Mouse (Mus musculus): ENCODE results near the gene Arhgap45. TPM values are rescaled to one million over a fixed set of nuclear protein-coding genes. Genes with fewer than 3 reads are reported as not detected.

Gene Arhgap45
- polyA plus RNA-seq (2016; fragmentation: Nextera tagmentation; extraction: Ambion mirVana), result 12.5 and 12.6 TPM in 2 replicates

- 65% methylated on average over 11 of the region's 11 CpGs for WGBS
Measured at GRCm38 (mm10) chr10:80016511-80016910, at the start of gene Arhgap45. Arhgap45 (plus strand) TSS chr10:80016653.

GRCm38 (mm10) chr10:79966886-79967400 is 49.5 kb upstream of the Arhgap45 start:
- Histone ChIP-seq H3K4me3 (replicated peaks) (no peak overlapping the region), H3K27me3 (peaks cover 30% of the 10 kb centered on the region), H3K27ac (no peak overlapping the region), H3K4me2 (no peak overlapping the region), H3K36me3 (peaks cover 70% of the 10 kb centered on the region), H3K4me1 (replicated peaks) (peaks cover 14% of the 10 kb centered on the region), H3K9ac (replicated peaks) (no peak overlapping the region), H3K9me3 (no peaks in the 10 kb centered on the region)
- WGBS, result 90% methylated on average over 5 of the region's 5 CpGs
- no peak for ATAC-seq (ENCODE audit: insufficient number of reproducible peaks, insufficient read depth, low FRiP score, low TSS enrichment, low read depth)

More at GRCm38 (mm10) chr10:80016511-80016910, at the start of gene Arhgap45:
- no peak within 1 kb of the TSS for H3K4me3 ChIP-seq (replicated peaks)
- no peak within 1 kb of the TSS for H3K4me2 ChIP-seq
- no peak for ATAC-seq (ENCODE audit: insufficient number of reproducible peaks, insufficient read depth, low FRiP score, low TSS enrichment, low read depth)
- no peaks in the 10 kb centered on the region for H3K36me3 ChIP-seq
- no peaks in the 10 kb centered on the region for H3K9me3 ChIP-seq
- no peak within 1 kb of the TSS; the same call in 1 of the 2 replicates for H3K9ac ChIP-seq (replicated peaks)
- peaks cover 68% of the 10 kb centered on the region for H3K27me3 ChIP-seq
- peaks cover 21% of the 10 kb centered on the region for H3K4me1 ChIP-seq (replicated peaks)
- no peak within 1 kb of the TSS for H3K27ac ChIP-seq

GRCm38 (mm10) chr10:79968181-79968580 is 48.3 kb upstream of the Arhgap45 start:
- no peak overlapping the region for H3K4me3 ChIP-seq (replicated peaks)
- H3K4me2 ChIP-seq, result no peak overlapping the region
- H3K4me1 ChIP-seq (replicated peaks), result peaks cover 14% of the 10 kb centered on the region
- H3K27ac ChIP-seq, result no peak overlapping the region
- ATAC-seq (ENCODE audit: insufficient number of reproducible peaks, insufficient read depth, low FRiP score, low TSS enrichment, low read depth), result no peak
- no peak overlapping the region for H3K9ac ChIP-seq (replicated peaks)
- no peaks in the 10 kb centered on the region for H3K9me3 ChIP-seq
- H3K36me3 ChIP-seq, result peaks cover 58% of the 10 kb centered on the region
- peaks cover 41% of the 10 kb centered on the region for H3K27me3 ChIP-seq
- WGBS, result 97% methylated on average over 1 of the region's 1 CpGs

GRCm38 (mm10) chr10:79969124-79969568 is 47.3 kb upstream of the Arhgap45 start:
- peaks cover 14% of the 10 kb centered on the region for H3K4me1 ChIP-seq (replicated peaks)
- peaks cover 49% of the 10 kb centered on the region for H3K27me3 ChIP-seq
- ATAC-seq (ENCODE audit: insufficient number of reproducible peaks, insufficient read depth, low FRiP score, low TSS enrichment, low read depth), result no peak
- peaks cover 54% of the 10 kb centered on the region for H3K36me3 ChIP-seq
- WGBS, result 16% methylated on average over 3 of the region's 3 CpGs
- H3K4me3 ChIP-seq (replicated peaks), result no peak overlapping the region
- no peak overlapping the region for H3K9ac ChIP-seq (replicated peaks)
- H3K9me3 ChIP-seq, result no peaks in the 10 kb centered on the region
- H3K27ac ChIP-seq, result no peak overlapping the region
- no peak overlapping the region for H3K4me2 ChIP-seq

- Histone ChIP-seq H3K9me3 (no peaks in the 10 kb centered on the region), H3K36me3 (peaks cover 51% of the 10 kb centered on the region), H3K4me2 (peak within 1 kb of the TSS; percentile 94), H3K4me3 (replicated peaks) (peak within 1 kb of the TSS; percentile 58), H3K27ac (no peak within 1 kb of the TSS), H3K27me3 (peaks cover 50% of the 10 kb centered on the region), H3K4me1 (replicated peaks) (peaks cover 14% of the 10 kb centered on the region), H3K9ac (replicated peaks) (peak within 1 kb of the TSS; percentile 74)
- 0 out of 2 replicates have a peak, but pooled peaks have one; percentile 15 for ATAC-seq (ENCODE audit: insufficient number of reproducible peaks, insufficient read depth, low FRiP score, low TSS enrichment, low read depth)
- 6% methylated on average over 47 of the region's 47 CpGs for WGBS
Measured at GRCm38 (mm10) chr10:79970415-79971182, 45.9 kb upstream of the Arhgap45 start, which contains the start of gene Grin3b. Grin3b (plus strand) TSS chr10:79970715.

GRCm38 (mm10) chr10:79971183-79971497 is 45.3 kb upstream of the Arhgap45 start:
- H3K9ac ChIP-seq (replicated peaks), result peak overlapping the region; percentile 74
- H3K4me1 ChIP-seq (replicated peaks), result peaks cover 14% of the 10 kb centered on the region
- peaks cover 51% of the 10 kb centered on the region for H3K36me3 ChIP-seq
- WGBS, result 3% methylated on average over 21 of the region's 21 CpGs
- ATAC-seq (ENCODE audit: insufficient number of reproducible peaks, insufficient read depth, low FRiP score, low TSS enrichment, low read depth), result 0 out of 2 replicates have a peak, but pooled peaks have one; percentile 20
- no peak overlapping the region for H3K27ac ChIP-seq
- peak overlapping the region; percentile 58 for H3K4me3 ChIP-seq (replicated peaks)
- peaks cover 50% of the 10 kb centered on the region for H3K27me3 ChIP-seq
- peak overlapping the region; percentile 94 for H3K4me2 ChIP-seq
- H3K9me3 ChIP-seq, result no peaks in the 10 kb centered on the region

GRCm38 (mm10) chr10:79972831-79973230 is 43.6 kb upstream of the Arhgap45 start:
- no peaks in the 10 kb centered on the region for H3K9me3 ChIP-seq
- H3K36me3 ChIP-seq, result peaks cover 51% of the 10 kb centered on the region
- WGBS, result 67% methylated on average over 14 of the region's 14 CpGs
- no peak overlapping the region for H3K27ac ChIP-seq
- no peak overlapping the region for H3K4me3 ChIP-seq (replicated peaks)
- peaks cover 14% of the 10 kb centered on the region for H3K4me1 ChIP-seq (replicated peaks)
- no peak overlapping the region for H3K9ac ChIP-seq (replicated peaks)
- H3K4me2 ChIP-seq, result no peak overlapping the region
- H3K27me3 ChIP-seq, result peaks cover 50% of the 10 kb centered on the region
- ATAC-seq (ENCODE audit: insufficient number of reproducible peaks, insufficient read depth, low FRiP score, low TSS enrichment, low read depth), result no peak

GRCm38 (mm10) chr10:79974087-79974486 is 42.4 kb upstream of the Arhgap45 start:
- peaks cover 52% of the 10 kb centered on the region for H3K36me3 ChIP-seq
- WGBS, result 91% methylated on average over 21 of the region's 21 CpGs
- H3K4me3 ChIP-seq (replicated peaks), result no peak overlapping the region
- peaks cover 14% of the 10 kb centered on the region for H3K4me1 ChIP-seq (replicated peaks)
- H3K9me3 ChIP-seq, result no peaks in the 10 kb centered on the region
- no peak overlapping the region for H3K9ac ChIP-seq (replicated peaks)
- H3K27ac ChIP-seq, result no peak overlapping the region
- H3K4me2 ChIP-seq, result no peak overlapping the region
- ATAC-seq (ENCODE audit: insufficient number of reproducible peaks, insufficient read depth, low FRiP score, low TSS enrichment, low read depth), result no peak
- H3K27me3 ChIP-seq, result peaks cover 47% of the 10 kb centered on the region

GRCm38 (mm10) chr10:79974668-79975067 is 41.8 kb upstream of the Arhgap45 start:
- H3K4me1 ChIP-seq (replicated peaks), result peaks cover 14% of the 10 kb centered on the region
- peaks cover 41% of the 10 kb centered on the region for H3K27me3 ChIP-seq
- H3K4me2 ChIP-seq, result no peak overlapping the region
- no peak overlapping the region for H3K4me3 ChIP-seq (replicated peaks)
- 92% methylated on average over 8 of the region's 8 CpGs for WGBS
- no peak overlapping the region for H3K9ac ChIP-seq (replicated peaks)
- no peak overlapping the region for H3K27ac ChIP-seq
- H3K36me3 ChIP-seq, result peaks cover 57% of the 10 kb centered on the region
- no peaks in the 10 kb centered on the region for H3K9me3 ChIP-seq
- ATAC-seq (ENCODE audit: insufficient number of reproducible peaks, insufficient read depth, low FRiP score, low TSS enrichment, low read depth), result no peak

GRCm38 (mm10) chr10:79976071-79976721 is 40.3 kb upstream of the Arhgap45 start:
- WGBS, result 86% methylated on average over 28 of the region's 28 CpGs
- H3K36me3 ChIP-seq, result peaks cover 65% of the 10 kb centered on the region
- no peak overlapping the region for H3K4me3 ChIP-seq (replicated peaks)
- peaks cover 27% of the 10 kb centered on the region for H3K27me3 ChIP-seq
- no peak for ATAC-seq (ENCODE audit: insufficient number of reproducible peaks, insufficient read depth, low FRiP score, low TSS enrichment, low read depth)
- H3K9ac ChIP-seq (replicated peaks), result no peak overlapping the region
- H3K4me2 ChIP-seq, result no peak overlapping the region
- H3K9me3 ChIP-seq, result no peaks in the 10 kb centered on the region
- H3K4me1 ChIP-seq (replicated peaks), result peaks cover 6% of the 10 kb centered on the region
- no peak overlapping the region for H3K27ac ChIP-seq

- WGBS, result 69% methylated on average over 36 of the region's 36 CpGs
- Histone ChIP-seq H3K27me3 (peaks cover 22% of the 10 kb centered on the region), H3K4me1 (replicated peaks) (peaks cover 3% of the 10 kb centered on the region; the same call in 1 of the 2 replicates), H3K9ac (replicated peaks) (no peak overlapping the region), H3K36me3 (peaks cover 67% of the 10 kb centered on the region), H3K9me3 (no peaks in the 10 kb centered on the region), H3K4me2 (no peak overlapping the region), H3K27ac (no peak overlapping the region), H3K4me3 (replicated peaks) (no peak overlapping the region)
- ATAC-seq (ENCODE audit: insufficient number of reproducible peaks, insufficient read depth, low FRiP score, low TSS enrichment, low read depth), result no peak
Measured at GRCm38 (mm10) chr10:79976722-79977107, 39.7 kb upstream of the Arhgap45 start.

All from limb, embryonic 12.5 days (tissue).